Mouse (Mus musculus) layer of hippocampus, adult 2 months (tissue): ENCODE measurements around the gene Plb1. TPM values are rescaled to one million over a fixed set of nuclear protein-coding genes. Genes with fewer than 3 reads are reported as not detected.

Source experiments
- DNase-seq, 2 experiments: peaks; one replicate each; pipeline ENCODE4 v3.0.0; 2022; ENCODE audit warnings: low spot score in 2 of 2
- H3K27ac ChIP-seq: fragments of 200-600 bp; 2 replicates; pipeline ENCODE4 v1.8.1; 2022
- H3K4me3 ChIP-seq: fragments of 200-600 bp; 2 replicates; pipeline ENCODE4 v1.8.1; 2022; ENCODE audit warnings: mild to moderate bottlenecking
- CTCF ChIP-seq: fragments of 200-600 bp; conservative IDR thresholded peaks from 2 replicates; pipeline ENCODE4 v1.8.1; 2022; ENCODE audit warnings: antibody characterized with exemption, mild to moderate bottlenecking, moderate library complexity
- total RNA-seq, 2 experiments: library from RNA; stranded (reverse); gene quantifications; 2 replicates each; pipeline ENCODE4 v1.2.3; 2021

The Plb1 gene
- total RNA-seq, 2 experiments from 2014 or later = 1.3 to 1.7 TPM

DNA sequence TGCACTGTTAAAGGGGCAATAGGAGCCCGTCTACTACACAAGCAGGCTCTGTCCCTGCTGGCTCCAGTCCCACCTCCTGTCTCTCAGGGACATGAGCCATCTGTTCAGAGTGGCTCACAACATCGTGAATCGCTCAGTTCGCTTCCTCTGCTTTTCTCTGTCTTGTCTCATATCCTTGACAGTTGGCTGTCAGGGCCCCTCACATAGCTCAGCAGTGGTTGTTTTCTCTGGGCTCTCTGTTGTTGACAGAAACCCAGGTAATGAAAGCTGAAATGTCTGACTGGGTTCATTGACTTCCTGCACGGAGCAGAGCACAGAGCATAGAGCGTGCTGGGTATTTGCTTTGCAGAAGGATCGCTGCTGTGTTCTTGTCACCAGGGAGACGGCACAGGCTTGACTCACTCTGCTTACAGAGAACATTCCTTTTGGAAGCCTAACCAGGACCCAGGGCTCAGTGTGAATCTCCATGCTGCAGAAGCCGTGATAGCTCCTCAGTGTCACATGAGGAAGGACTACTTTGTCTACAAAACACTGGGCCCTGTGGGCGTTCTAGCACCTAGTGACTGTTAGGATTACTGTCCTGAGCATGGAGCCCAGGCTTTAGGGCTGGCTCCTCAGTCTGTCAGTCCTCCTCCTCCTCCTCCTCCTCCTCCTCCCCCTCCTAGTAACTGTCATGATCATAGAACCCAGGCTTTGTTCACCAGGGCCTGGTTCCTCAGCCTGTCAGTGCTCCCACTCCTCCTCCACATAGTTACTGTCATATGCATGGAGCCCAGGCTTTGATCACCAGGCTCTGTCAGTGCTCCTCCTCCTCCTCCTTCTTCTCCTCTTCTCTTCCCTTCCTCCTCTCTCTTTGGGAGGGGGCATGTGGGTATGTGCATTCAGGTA is 113.8 kb downstream of the Plb1 start:
- Histone ChIP-seq H3K27ac (peak overlapping the region; percentile 93), H3K4me3 (peak overlapping the region; percentile 18; the same call in 1 of the 2 replicates)
- peak; percentile 49 to 70 for DNase-seq
- no peak for TF ChIP-seq CTCF

- DNase-seq = no peak
- H3K4me3 ChIP-seq = no peak overlapping the region
- peak overlapping the region; percentile 20; the same call in 1 of the 2 replicates for H3K27ac ChIP-seq
- TF ChIP-seq CTCF = no peak
Observed at GRCm38 (mm10) chr5:32349718-32350117, 117.2 kb downstream of the Plb1 start.

- no peak for TF ChIP-seq CTCF
Observed at GRCm38 (mm10) chr5:32350551-32351256, 118.2 kb downstream of the Plb1 start.

GRCm38 (mm10) chr5:32351721-32352465 is 119.4 kb downstream of the Plb1 start:
- Histone ChIP-seq H3K27ac (no peak overlapping the region; the same call in 1 of the 2 replicates), H3K4me3 (no peak overlapping the region)
- no peak for DNase-seq
- no peak for TF ChIP-seq CTCF

More at GRCm38 (mm10) chr5:32350551-32351256, 118.2 kb downstream of the Plb1 start:
- no peak for DNase-seq
- H3K27ac ChIP-seq = peak overlapping the region; percentile 39; the same call in 1 of the 2 replicates
- no peak overlapping the region for H3K4me3 ChIP-seq

DNA sequence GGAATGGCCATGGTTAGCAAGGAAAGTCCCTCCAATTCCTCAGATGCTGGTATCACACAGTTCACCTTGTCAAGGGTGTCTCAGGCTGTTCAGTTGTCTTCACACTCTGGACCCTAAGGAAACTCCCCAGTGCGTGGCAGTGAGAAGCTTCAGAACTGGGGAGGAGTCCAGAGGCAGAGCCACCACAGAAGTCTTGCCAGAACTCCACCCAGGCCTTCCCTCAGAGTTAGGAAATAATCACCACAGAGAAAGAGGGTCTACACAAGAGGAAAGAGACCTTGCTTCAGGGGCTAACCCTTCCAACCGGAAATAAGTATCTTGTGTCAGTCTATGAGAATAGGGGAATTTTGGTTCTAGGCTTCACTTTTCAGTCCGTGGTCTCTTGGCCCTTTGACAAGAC is 120.3 kb downstream of the Plb1 start:
- TF ChIP-seq CTCF = no peak
- no peak for DNase-seq
- Histone ChIP-seq H3K27ac (no peak overlapping the region), H3K4me3 (no peak overlapping the region)

DNA sequence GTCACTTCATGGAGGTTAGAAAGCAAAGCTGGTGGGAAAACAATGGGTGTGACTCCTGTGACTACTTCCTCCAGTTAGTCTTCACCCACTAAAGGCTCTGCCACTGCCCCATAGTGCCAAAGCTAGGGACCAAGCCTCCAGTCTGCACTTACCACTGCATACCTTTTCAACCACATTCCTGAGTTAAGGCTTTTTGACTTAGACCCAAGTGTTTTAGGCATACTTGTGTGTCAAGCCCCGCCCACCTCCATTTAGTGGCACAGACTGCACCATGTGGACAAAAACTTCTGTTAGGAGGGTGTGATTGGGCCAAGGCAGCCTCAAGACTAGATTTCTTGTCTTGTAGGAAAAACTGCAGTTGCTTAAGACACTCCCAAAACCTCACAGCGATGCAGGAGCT is 120.8 kb downstream of the Plb1 start:
- no peak for TF ChIP-seq CTCF
- Histone ChIP-seq H3K4me3 (no peak overlapping the region), H3K27ac (no peak overlapping the region)
- no peak for DNase-seq

DNA sequence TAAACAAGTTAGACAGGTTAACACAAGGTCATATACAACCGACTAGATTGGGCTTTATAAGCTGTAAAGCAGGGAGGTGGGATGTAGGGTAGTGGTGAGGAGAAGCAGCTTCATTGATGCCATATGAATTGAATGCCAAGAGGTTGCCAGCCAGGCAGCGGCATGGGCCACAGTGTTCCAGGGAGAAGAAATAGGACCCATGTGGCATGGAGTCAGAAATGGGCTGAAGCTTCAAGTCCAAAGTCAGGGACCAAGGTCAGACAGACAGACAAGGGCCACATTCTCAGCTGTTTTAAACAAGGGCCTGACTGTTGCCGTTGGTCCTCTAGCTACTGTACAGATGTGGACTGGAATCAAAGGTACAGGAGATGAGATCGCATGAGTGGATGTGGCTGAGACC is 128.0 kb downstream of the Plb1 start:
- no peak for DNase-seq
- no peak overlapping the region for H3K4me3 ChIP-seq
- no peak overlapping the region for H3K27ac ChIP-seq
- no peak for TF ChIP-seq CTCF

- no peak for DNase-seq
- H3K4me3 ChIP-seq = no peak overlapping the region
Observed at GRCm38 (mm10) chr5:32361441-32362235, 129.1 kb downstream of the Plb1 start.

DNA sequence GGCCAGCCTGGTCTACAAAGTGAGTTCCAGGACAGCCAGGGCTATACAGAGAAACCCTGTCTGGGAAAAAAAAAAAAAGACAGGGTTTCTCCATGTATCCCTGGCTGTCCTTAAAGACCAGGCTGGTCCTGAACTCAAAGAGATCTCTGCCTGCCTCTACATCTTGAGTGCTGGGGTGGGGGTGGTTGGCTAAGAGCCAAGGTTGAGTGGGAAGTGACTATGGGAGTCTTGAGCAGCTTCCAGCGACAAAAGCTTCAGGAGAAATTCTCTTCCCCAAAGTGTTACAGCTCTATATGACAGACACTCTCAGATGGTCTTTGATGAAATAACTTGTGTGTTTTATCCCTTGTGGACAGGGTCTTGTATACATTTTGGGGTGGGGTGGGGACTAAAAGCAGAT is 136.9 kb downstream of the Plb1 start:
- no peak for DNase-seq
- H3K27ac ChIP-seq = no peak overlapping the region
- TF ChIP-seq CTCF = no peak

More at GRCm38 (mm10) chr5:32361441-32362235, 129.1 kb downstream of the Plb1 start:
- no peak overlapping the region for H3K27ac ChIP-seq
- TF ChIP-seq CTCF = no peak

DNA sequence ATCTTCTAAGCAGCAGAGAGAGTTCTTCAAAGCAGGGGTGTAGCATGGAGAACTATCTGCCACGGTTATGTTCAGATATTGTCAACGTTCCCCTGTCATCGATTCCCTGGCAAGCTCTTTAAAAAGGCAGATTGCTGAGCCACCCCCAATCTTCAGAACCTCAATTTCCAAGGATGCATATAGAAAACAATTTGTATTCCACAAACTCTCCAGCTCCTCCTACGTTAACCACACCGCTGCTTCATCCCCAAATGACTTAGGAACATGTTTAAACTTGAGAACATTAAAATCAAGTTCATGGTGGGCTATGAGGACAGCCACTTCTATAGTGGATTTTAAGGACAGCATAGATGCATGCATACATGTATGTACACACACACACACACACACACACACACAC is 138.7 kb downstream of the Plb1 start:
- no peak for TF ChIP-seq CTCF
- no peak overlapping the region for H3K27ac ChIP-seq
- H3K4me3 ChIP-seq = no peak overlapping the region
- DNase-seq = peak in 1 of 2 experiments; percentile 66

More for the DNA sequence above, 136.9 kb downstream of the Plb1 start:
- no peak overlapping the region for H3K4me3 ChIP-seq

GRCm38 (mm10) chr5:32378546-32378945 is 146.0 kb downstream of the Plb1 start:
- no peak overlapping the region for H3K27ac ChIP-seq
- TF ChIP-seq CTCF = no peak
- no peak for DNase-seq

GRCm38 (mm10) chr5:32388656-32389055 is 156.1 kb downstream of the Plb1 start:
- no peak for DNase-seq
- TF ChIP-seq CTCF = no peak
- Histone ChIP-seq H3K4me3 (no peak overlapping the region), H3K27ac (no peak overlapping the region)

More at GRCm38 (mm10) chr5:32378546-32378945, 146.0 kb downstream of the Plb1 start:
- H3K4me3 ChIP-seq = no peak overlapping the region
